9 mouse cellular contexts compared by ENCODE assay signal in the genomic region with DNA sequence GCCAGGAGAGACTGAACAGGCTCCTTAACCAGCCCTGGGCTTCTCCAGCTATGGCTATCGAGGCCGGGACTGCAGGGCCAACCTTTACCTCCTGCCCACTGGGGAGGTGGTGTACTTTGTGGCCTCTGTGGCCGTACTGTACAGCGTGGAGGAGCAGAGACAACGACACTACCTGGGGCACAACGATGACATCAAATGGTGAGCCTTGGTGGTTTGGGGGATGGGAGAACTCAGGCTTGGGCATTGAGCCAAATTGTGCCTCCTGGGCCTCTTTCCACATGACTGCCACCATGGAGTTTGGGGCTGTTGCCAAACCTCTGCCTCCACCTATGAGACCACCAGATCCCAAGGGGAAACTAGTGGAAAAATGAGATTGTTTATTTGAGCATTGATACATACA. TPM values are rescaled to one million over a fixed set of nuclear protein-coding genes. Genes with fewer than 3 reads are reported as not detected.
DNase-seq lines count a peak whose midpoint lies in the region; ATAC-seq lines count a peak whose summit lies in the region.
"Had no signal": no experiment of that assay in that cellular context is flagged by ENCODE, and none has a peak within 500 bp of the region (broad histone marks: within the 10 kb centered on the region; RNA-seq: fewer than 3 reads in every experiment).

No protein-coding gene starts in this region.

- no peak overlapping the region for H3K4me2 ChIP-seq in limb, embryonic 12.5 days
- H3K4me2 ChIP-seq in forebrain, embryonic 13.5 days, result peak overlapping the region; percentile 46

- peaks cover 45% of the 10 kb centered on the region for H3K36me3 ChIP-seq in limb, embryonic 12.5 days
- peaks cover 51% of the 10 kb centered on the region for H3K36me3 ChIP-seq in limb, embryonic 10.5 days
- H3K36me3 ChIP-seq in forebrain, embryonic 13.5 days (ENCODE audit: poor library complexity, severe bottlenecking), result peaks cover 38% of the 10 kb centered on the region

- H3K27me3 ChIP-seq in limb, embryonic 12.5 days, result peaks cover 10% of the 10 kb centered on the region
- peaks cover 11% of the 10 kb centered on the region for H3K27me3 ChIP-seq in limb, embryonic 10.5 days (ENCODE audit: low read depth, poor library complexity, severe bottlenecking)
- peaks cover 10% of the 10 kb centered on the region for H3K27me3 ChIP-seq in forebrain, embryonic 13.5 days

- DNase-seq in limb, embryonic 10.5 days (ENCODE audit: low spot score), result no peak
- DNase-seq in kidney, adult 9 months, result peak; percentile 37
- peak; percentile 87 for DNase-seq in retina, postnatal 1 day
- no peak for DNase-seq in layer of hippocampus, adult 8-10 months (ENCODE audit: low spot score in 2 of 2)
- no peak for DNase-seq in gastrocnemius, adult 8-10 months (ENCODE audit: low spot score in 2 of 2)
- DNase-seq: cerebellum, postnatal 36 days had no signal

- no peak overlapping the region for H3K4me3 ChIP-seq in limb, embryonic 12.5 days (replicated peaks)
- no peak overlapping the region for H3K4me3 ChIP-seq in limb, embryonic 10.5 days
- H3K4me3 ChIP-seq in forebrain, embryonic 13.5 days, result no peak overlapping the region

- ATAC-seq in limb, embryonic 12.5 days (ENCODE audit: insufficient number of reproducible peaks, insufficient read depth, low FRiP score, low TSS enrichment, low read depth), result no peak
- ATAC-seq in forebrain, embryonic 13.5 days, result peak; percentile 58; the same call in 1 of the 2 replicates

- H3K27ac ChIP-seq in limb, embryonic 12.5 days, result peak overlapping the region; percentile 53; the same call in 1 of the 2 replicates
- H3K27ac ChIP-seq in limb, embryonic 10.5 days, result no peak overlapping the region
- H3K27ac ChIP-seq in forebrain, embryonic 13.5 days, result peak overlapping the region; percentile 90

- H3K9ac ChIP-seq in limb, embryonic 12.5 days (replicated peaks), result no peak overlapping the region
- H3K9ac ChIP-seq in forebrain, embryonic 13.5 days, result peak overlapping the region; percentile 43; the same call in 1 of the 2 replicates

- peaks cover 22% of the 10 kb centered on the region for H3K4me1 ChIP-seq in limb, embryonic 12.5 days (replicated peaks)
- peaks cover 21% of the 10 kb centered on the region for H3K4me1 ChIP-seq in limb, embryonic 10.5 days
- H3K4me1 ChIP-seq in forebrain, embryonic 13.5 days, result peaks cover 40% of the 10 kb centered on the region

- no peaks in the 10 kb centered on the region for H3K9me3 ChIP-seq in limb, embryonic 12.5 days
- no peaks in the 10 kb centered on the region for H3K9me3 ChIP-seq in limb, embryonic 10.5 days (replicated peaks)
- H3K9me3 ChIP-seq in forebrain, embryonic 13.5 days (replicated peaks), result no peaks in the 10 kb centered on the region

- 84% methylated on average over 6 of the region's 6 CpGs for WGBS in limb, embryonic 12.5 days
- 91% methylated on average over 6 of the region's 6 CpGs for WGBS in limb, embryonic 10.5 days
- 45% methylated on average over 6 of the region's 6 CpGs for WGBS in forebrain, embryonic 13.5 days

RNA-seq across cellular contexts. Expression of a gene that starts 8.5 kb away (rescaled TPM):
- 3.9 and 5.9 TPM in 2 replicates for polyA plus RNA-seq in limb, embryonic 12.5 days (2016; fragmentation: Nextera tagmentation; extraction: Ambion mirVana)
- polyA plus RNA-seq in limb, embryonic 10.5 days (2016; fragmentation: Nextera tagmentation; extraction: Ambion mirVana), result 3.2 and 6.4 TPM in 2 replicates
- 6.4 and 7.0 TPM in 2 replicates for polyA plus RNA-seq in forebrain, embryonic 13.5 days (2015; fragmentation: Nextera tagmentation; extraction: Ambion mirVana)
- 100 to 1,000 TPM; 156 to 198 (median 171) TPM for total RNA-seq in layer of hippocampus, adult 8-10 months (2022)
- total RNA-seq in gastrocnemius, adult 8-10 months (2022), result 10 to 100 TPM; 10.9 to 15.9 (median 12.9) TPM

RNA-seq across cellular contexts. Expression of a gene that starts 18.8 kb away (rescaled TPM):
- polyA plus RNA-seq in limb, embryonic 12.5 days (2016; fragmentation: Nextera tagmentation; extraction: Ambion mirVana), result 0.18 and 0.36 TPM in 2 replicates
- 0.06 and 0.09 TPM in 2 replicates for polyA plus RNA-seq in limb, embryonic 10.5 days (2016; fragmentation: Nextera tagmentation; extraction: Ambion mirVana)
- 5.2 and 6.6 TPM in 2 replicates for polyA plus RNA-seq in forebrain, embryonic 13.5 days (2015; fragmentation: Nextera tagmentation; extraction: Ambion mirVana)
- total RNA-seq in layer of hippocampus, adult 8-10 months (2022), result 1 to 10 TPM; 1.0 to 1.5 (median 1.2) TPM
- total RNA-seq in gastrocnemius, adult 8-10 months (2022), result under 1 TPM in 1 of 4 experiments, not detected in 3; 0.13 TPM
- total RNA-seq: gastrocnemius, postnatal 25 days had no signal

RNA-seq across cellular contexts. Expression of a gene that starts 27.6 kb away (rescaled TPM):
- polyA plus RNA-seq in limb, embryonic 12.5 days (2016; fragmentation: Nextera tagmentation; extraction: Ambion mirVana), result 4.4 and 5.7 TPM in 2 replicates
- polyA plus RNA-seq in limb, embryonic 10.5 days (2016; fragmentation: Nextera tagmentation; extraction: Ambion mirVana), result 6.5 and 8.5 TPM in 2 replicates
- polyA plus RNA-seq in forebrain, embryonic 13.5 days (2015; fragmentation: Nextera tagmentation; extraction: Ambion mirVana), result 1.2 and 1.3 TPM in 2 replicates
- 1 to 10 TPM; 1.3 to 2.7 (median 1.8) TPM for total RNA-seq in layer of hippocampus, adult 8-10 months (2022)
- 1 to 10 TPM in 3 of 4 experiments, under 1 TPM in 1; 0.72 to 1.7 (median 1.2) TPM for total RNA-seq in gastrocnemius, adult 8-10 months (2022)

RNA-seq across cellular contexts. Expression of a gene that starts 35.2 kb away (rescaled TPM):
- 161 and 170 TPM in 2 replicates for polyA plus RNA-seq in limb, embryonic 12.5 days (2016; fragmentation: Nextera tagmentation; extraction: Ambion mirVana)
- 176 and 199 TPM in 2 replicates for polyA plus RNA-seq in limb, embryonic 10.5 days (2016; fragmentation: Nextera tagmentation; extraction: Ambion mirVana)
- 159 and 164 TPM in 2 replicates for polyA plus RNA-seq in forebrain, embryonic 13.5 days (2015; fragmentation: Nextera tagmentation; extraction: Ambion mirVana)
- total RNA-seq in layer of hippocampus, adult 8-10 months (2022), result 10 to 100 TPM; 75.6 to 82.3 (median 78.2) TPM
- 10 to 100 TPM; 50.6 to 59.4 (median 57.3) TPM for total RNA-seq in gastrocnemius, adult 8-10 months (2022)

RNA-seq across cellular contexts. Expression of a gene that starts 35.7 kb away (rescaled TPM):
- polyA plus RNA-seq in limb, embryonic 12.5 days (2016; fragmentation: Nextera tagmentation; extraction: Ambion mirVana), result 15.9 and 17.2 TPM in 2 replicates
- 12.5 and 14.4 TPM in 2 replicates for polyA plus RNA-seq in limb, embryonic 10.5 days (2016; fragmentation: Nextera tagmentation; extraction: Ambion mirVana)
- polyA plus RNA-seq in forebrain, embryonic 13.5 days (2015; fragmentation: Nextera tagmentation; extraction: Ambion mirVana), result 16.5 and 17.7 TPM in 2 replicates
- total RNA-seq in layer of hippocampus, adult 8-10 months (2022), result 10 to 100 TPM; 18.6 to 20.9 (median 20.4) TPM
- 1 to 10 TPM; 1.6 to 2.3 (median 1.9) TPM for total RNA-seq in gastrocnemius, adult 8-10 months (2022)

Comparison
In these comparisons a context has a peak if more than half of its experiments do, and no peak if none do; other contexts are left out.
1. DNase-seq: peak in kidney, adult 9 months (single experiment) and retina, postnatal 1 day (single experiment); none in limb, embryonic 10.5 days (single experiment), layer of hippocampus, adult 8-10 months (0 of 2) and gastrocnemius, adult 8-10 months (0 of 2).